Mouse (Mus musculus) stomach, postnatal 0 days (tissue): ENCODE data around the gene Arhgap44.

ENCODE experiments used
- CTCF ChIP-seq: IDR thresholded peaks from 2 replicates; pipeline ENCODE4 v1.5.1; 2016; ENCODE audit warnings: antibody characterized with exemption, low read depth, mild to moderate bottlenecking, moderate library complexity
- EP300 ChIP-seq: optimal IDR thresholded peaks from 2 replicates; pipeline ENCODE3; 2016; ENCODE audit warnings: antibody characterized with exemption

DNA sequence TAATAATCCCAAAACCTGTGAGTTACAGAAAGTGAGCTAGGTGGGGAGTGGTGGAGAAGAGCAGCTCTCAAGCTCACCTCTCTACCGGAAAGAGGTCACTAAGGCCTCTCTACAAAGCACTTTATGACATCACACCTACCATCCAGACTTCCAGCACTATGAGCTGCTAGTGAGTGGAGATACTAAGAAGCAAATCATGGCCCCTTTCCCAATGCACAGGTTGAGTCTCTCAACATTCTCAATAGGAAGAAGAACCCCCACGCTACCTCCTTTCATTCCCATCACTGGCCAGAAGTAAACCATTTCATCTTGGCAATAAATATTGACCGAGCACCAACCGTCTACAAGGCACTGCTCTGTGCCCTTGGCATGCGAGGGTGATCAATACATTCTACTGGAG, 3.0 kb downstream of the Arhgap44 start, which contains the start of gene 1700086D15Rik:
- TF ChIP-seq CTCF: no peak
- no peak for TF ChIP-seq EP300
